Mouse (Mus musculus) lung, postnatal 10 days (tissue): ENCODE measurements around the gene Lyz1.
A peak's percentile ranks its signal among the peaks of the same experiment; 100 is the strongest.
"Not testable (repeated sequence)": the region's sequence is repeated elsewhere in the genome, so short reads cannot be mapped to it uniquely, and the experiment has no call there.

Experiments
- DNase-seq: peaks from one replicate; pipeline ENCODE4 v3.0.0; 2021

Gene Lyz1

GRCm38 (mm10) chr10:117292671-117293070 is at the start of gene Lyz1:
Lyz1 (minus strand) TSS chr10:117292868.
- DNase-seq = peak; percentile 40

- DNase-seq = no peak
Observed at GRCm38 (mm10) chr10:117342406-117342805, 49.7 kb upstream of the Lyz1 start.

- no peak for DNase-seq
Observed at GRCm38 (mm10) chr10:117341029-117341428, 48.4 kb upstream of the Lyz1 start.

DNA sequence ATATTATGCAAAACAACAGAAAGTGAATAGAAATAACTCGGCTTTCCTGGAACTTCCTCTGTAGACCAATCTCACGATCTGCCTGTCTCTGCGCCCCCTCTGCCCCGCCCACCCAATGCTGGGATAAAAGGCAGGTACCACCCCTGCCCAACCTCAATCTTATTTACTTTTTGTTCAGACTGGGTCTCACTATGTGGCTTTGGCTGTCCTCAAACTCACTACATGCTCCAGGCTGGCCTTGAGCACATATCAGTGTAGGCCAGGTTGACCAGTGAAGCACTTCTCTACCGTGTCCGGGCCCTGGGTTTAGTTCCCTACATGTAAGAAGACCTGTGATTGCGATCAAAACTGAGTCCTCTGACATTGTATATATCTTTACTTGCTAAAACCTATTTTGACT is 46.6 kb upstream of the Lyz1 start:
- no peak for DNase-seq

DNA sequence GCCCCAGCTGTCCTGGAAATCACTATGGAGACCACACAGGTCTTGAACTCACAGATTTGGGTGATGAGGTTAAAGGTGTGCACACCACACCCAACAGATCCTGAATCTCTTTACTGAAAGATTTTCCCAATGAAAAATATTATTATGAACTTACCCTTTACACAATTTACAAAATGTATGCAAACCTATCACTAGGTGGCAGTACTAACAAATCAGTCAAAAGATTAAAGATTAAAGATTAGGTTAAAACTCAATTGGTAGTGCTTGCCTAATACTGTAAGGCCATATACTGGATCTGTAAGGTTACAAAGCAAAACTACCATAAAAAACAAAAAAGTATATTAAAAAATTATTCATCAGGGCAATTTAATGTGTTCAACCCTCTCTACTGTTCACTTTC is 45.3 kb upstream of the Lyz1 start:
- no peak for DNase-seq

- peak; percentile 28 for DNase-seq
Observed at GRCm38 (mm10) chr10:117335649-117336048, 43.0 kb upstream of the Lyz1 start.

DNA sequence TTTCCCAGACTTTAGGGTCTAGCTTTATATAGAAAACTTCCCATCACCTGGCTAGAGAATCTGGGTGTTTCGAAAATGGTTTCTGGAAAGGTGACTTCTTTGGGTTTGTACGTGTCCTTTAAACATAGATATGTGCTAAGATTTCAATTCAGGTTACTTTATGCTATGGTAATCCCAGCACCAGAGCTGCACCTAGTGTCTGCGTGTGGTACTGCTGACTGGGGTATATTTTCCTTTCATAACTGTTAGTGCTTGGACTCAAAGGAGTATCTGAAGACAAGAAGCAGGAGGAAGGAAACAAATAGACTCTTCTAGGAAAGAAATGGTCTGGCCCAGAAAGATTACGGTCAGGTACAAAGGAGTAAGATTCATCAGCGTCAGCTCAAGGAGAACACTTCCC is 37.9 kb upstream of the Lyz1 start:
- peak; percentile 63 for DNase-seq

DNA sequence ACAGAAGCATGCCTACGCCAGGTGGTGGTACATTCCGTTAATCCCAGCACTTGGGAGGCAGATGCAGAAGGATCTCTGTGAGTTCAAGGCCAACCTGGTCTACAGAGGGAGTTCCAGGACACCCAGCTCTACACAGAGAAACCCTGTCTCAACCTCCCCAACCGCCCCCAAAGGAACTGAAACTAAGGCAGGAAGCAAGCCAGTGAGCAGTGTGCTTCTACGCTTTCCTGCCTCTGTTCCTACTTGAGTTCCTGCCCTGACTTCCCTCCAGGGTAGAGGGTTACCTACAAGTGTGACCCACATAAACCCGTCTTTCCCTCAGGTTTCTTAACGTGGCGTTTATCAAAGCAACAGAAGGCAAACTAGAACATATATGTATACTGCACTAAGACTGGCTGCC is 31.1 kb upstream of the Lyz1 start:
- no peak for DNase-seq

DNA sequence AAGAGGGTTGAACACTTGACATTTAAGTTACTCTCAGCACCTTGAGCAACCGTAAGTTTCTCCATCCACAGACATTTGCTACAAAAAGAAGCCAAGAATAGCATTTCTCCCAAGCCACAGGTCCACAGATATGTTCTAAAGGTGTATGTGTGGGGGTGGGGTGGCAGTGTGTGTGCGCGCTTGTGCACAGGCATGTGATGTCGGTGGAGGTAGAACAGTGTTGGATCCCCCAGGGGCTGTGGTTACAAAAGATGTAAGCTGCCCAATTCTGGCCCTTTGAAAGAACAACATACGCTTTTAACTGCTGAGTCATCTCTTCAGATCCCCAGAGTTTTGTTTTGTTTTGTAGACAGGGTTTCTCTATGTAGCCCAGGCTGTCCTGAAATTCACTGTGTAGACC is 30.0 kb upstream of the Lyz1 start:
- no peak for DNase-seq

GRCm38 (mm10) chr10:117320571-117320981 is 27.9 kb upstream of the Lyz1 start:
- peak; percentile 38 for DNase-seq

- DNase-seq = no peak
Observed at GRCm38 (mm10) chr10:117316391-117316790, 23.7 kb upstream of the Lyz1 start.

DNA sequence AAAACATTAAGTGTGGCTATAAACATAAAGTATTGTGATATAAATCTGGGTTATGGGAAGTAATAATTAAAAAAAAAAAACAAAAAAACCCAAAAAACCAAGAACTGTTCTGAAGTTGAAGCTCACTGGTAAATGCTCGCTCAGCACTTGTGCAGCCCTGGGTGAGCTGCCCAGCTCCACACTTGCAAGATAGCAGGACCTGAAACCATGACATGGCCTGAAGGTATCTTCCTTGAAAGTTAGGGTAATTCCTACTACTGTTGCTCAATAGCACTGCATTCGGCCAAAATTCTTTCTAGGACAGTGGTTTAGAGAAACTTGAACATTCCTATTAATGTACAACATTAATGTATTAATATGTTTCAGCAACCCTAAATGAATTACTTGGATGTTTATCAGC is 20.5 kb upstream of the Lyz1 start:
- no peak for DNase-seq

- DNase-seq = no peak
Observed at GRCm38 (mm10) chr10:117312168-117312567, 19.5 kb upstream of the Lyz1 start.

DNA sequence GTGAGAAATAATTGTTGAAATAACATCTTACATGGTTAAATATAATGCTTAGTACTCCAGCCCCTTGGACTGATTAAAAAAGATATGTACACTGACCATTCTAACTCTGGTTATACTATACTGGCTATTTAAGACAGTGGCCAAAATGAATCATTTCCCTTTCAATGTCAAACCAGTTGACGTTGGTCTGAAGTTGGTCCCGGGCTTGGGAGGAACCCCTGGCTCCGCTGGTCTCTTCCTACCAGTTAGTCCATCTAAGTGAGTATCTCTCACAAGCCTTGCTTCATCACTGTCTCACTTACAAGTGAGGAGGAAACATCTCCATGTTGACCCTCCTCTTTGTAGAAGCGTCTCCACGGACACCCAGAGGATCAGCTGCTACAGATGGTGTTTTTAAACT is 11.7 kb upstream of the Lyz1 start:
- DNase-seq = no peak

DNA sequence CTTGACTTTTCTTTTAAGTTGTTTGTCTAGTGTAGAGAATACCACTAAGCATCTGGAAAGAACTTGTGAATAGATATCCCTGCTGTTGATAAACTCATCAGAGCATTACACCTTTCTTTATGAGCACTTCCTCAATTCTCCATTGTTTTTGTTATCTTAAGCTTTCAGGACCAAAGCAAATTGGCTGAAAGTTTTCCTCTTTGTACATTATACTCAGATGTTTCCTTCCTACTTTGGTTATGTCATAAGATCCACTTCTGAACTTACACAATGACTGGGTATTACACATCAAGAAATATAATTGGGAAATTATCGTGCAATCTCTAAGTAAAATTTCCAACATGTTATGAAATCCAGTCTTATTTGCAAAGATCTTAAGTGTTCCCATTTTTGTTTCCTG is 9.0 kb upstream of the Lyz1 start:
- no peak for DNase-seq

- DNase-seq = no peak
Observed at GRCm38 (mm10) chr10:117299901-117300520, 7.3 kb upstream of the Lyz1 start.

DNA sequence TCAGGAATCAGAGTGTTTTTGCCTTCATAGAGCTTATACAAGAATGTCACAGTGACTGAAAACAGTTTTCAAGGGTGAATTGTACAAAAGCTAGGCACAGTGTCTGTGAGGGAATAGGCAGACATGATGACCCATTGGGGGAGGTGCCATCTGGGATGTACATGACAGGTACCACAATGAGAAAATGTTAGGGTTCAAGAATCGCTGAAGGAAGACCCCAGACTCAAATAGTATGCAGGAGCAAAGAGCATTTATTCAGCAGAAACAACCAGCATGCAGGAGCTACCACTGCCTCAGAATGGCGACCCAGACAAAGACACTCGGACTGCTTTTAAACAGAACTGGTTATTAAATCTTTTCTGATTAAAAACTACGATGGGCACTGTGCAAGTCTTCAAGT is 6.4 kb upstream of the Lyz1 start:
- DNase-seq = no peak

DNA sequence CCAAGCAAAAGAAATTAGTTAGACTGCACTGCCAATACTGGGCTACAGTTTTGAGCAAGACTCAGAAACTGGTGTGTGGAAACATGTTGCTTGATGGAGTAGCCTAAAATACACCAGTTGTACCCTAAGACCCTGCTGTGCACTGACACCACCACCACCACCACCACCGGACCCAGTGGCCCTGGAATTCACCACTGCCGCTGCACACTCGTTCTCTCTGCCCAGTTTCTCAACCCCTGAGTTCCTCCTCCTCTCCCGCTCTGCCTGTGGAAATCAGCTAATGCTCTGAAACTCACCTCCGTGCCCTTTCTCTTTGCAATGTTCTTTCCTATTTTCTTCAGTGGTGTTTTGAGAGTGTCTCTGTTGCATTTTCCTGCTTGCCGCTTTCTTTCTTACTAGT is 5.7 kb upstream of the Lyz1 start:
- no peak for DNase-seq

- not testable (repeated sequence) for DNase-seq
Observed at GRCm38 (mm10) chr10:117290936-117291335, 1.7 kb downstream of the Lyz1 start.

DNA sequence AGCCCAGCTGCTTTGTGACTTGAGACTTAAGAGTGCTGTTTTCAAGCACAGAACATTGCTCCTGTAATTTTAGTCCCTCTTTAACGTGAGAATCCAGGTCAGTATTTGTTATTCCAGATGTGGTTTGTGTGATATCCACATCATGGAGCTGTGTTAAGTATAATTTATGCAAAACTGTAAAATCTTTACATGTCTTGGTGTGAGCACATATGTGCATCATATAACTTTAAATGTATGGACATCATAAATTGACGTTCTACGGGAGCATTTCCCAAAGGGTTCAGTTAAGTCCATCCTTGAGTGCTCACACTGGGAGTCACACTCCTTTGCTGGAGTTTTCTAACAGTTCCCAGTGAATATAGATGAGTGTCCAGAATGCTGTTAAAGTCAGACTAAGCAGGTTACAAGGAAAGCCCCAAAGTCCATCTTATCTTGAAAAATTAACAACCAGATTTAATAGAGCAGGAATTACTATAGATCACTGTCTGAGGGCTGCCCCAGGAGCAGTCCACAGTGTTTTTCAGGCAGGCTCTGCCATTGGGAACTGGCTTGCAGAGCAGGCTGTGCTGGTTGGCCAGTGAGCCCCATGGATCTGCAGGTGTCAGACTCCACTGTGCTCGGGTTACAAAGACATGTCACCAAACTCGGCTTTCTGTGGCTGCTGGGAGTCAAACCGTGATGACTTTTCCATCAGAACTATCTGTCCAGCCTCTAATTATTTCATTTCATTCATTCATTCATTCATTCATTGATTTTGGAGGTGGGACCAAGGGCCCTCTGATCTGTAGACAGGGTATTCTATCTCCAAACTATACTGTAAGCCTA is 2.4 kb downstream of the Lyz1 start:
- no peak for DNase-seq

- not testable (repeated sequence) for DNase-seq
Observed at GRCm38 (mm10) chr10:117289034-117289505, 3.6 kb downstream of the Lyz1 start.

- DNase-seq = no peak
Observed at GRCm38 (mm10) chr10:117288197-117289033, 4.3 kb downstream of the Lyz1 start.

DNA sequence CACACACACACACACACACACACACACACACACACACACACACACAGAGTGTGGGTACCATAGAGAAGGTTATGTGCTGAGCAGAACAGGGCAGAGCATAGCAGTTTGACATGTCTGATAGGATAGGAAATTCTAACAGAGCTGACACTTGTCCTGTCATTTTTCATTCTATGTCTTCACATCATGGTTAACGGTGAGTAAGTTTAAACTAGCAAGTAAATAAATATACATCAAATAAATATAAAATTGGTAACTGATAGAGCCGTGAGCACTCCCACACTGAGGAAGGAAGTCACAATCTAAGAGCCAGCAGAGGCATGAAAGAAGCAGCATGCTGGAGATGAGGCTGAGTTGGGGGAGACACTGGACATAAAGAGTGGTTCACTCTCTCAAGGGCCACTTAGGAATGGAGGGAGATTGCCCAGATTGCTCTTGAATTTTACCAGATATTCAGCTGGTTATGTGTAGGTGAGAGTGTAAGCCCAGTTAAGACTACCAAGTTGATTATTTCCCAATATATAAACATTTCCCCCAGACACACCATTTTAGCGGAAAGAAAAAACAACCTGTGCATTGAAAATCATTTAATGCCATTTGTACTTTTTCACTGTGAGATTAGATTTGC is 5.3 kb downstream of the Lyz1 start:
- DNase-seq = no peak
